Mouse (Mus musculus) ES-E14 (cell line): ENCODE data around the gene Olfr829. TPM values are rescaled to one million over a fixed set of nuclear protein-coding genes. Genes with fewer than 3 reads are reported as not detected.
"Not testable (repeated sequence)": the region's sequence is repeated elsewhere in the genome, so short reads cannot be mapped to it uniquely, and the experiment has no call there.

Experiments used
- DNase-seq: peaks from one replicate; pipeline ENCODE4 v3.0.0-alpha.2; 2013; ENCODE audit warnings: low read depth, low spot score
- H3K27ac ChIP-seq: 2 replicates; pipeline ENCODE4 v1.5.1; 2012; ENCODE audit warnings: low read depth, mild to moderate bottlenecking, low read length, moderate library complexity, mixed read lengths; ENCODE audit not compliant: poor library complexity, insufficient read depth, severe bottlenecking
- H3K36me3 ChIP-seq: 2 replicates; pipeline ENCODE4 v1.6.1; 2012; ENCODE audit warnings: mild to moderate bottlenecking, low read length, moderate library complexity, mixed read lengths; ENCODE audit not compliant: control insufficient read depth, poor library complexity, insufficient read depth, severe bottlenecking
- H3K4me1 ChIP-seq, 2 experiments: fragments of 150-350 bp in 1 of 2; sonication (generic) in 1 of 2; 2 replicates each; pipeline ENCODE4 v1.6.1; 2012; ENCODE audit warnings: low read length in 2 of 2, mild to moderate bottlenecking in 1 of 2, mixed read lengths in 1 of 2; ENCODE audit not compliant: control insufficient read depth in 2 of 2, insufficient read depth in 2 of 2, poor library complexity in 1 of 2
- H3K4me3 ChIP-seq, 2 experiments: fragments of 150-350 bp in 1 of 2; sonication (generic) in 1 of 2; 2 replicates each; pipeline ENCODE4 v1.5.1; 2012; ENCODE audit warnings: low read length in 2 of 2, low read depth in 1 of 2, mild to moderate bottlenecking in 1 of 2, mixed read lengths in 1 of 2; ENCODE audit not compliant: insufficient read depth in 1 of 2, poor library complexity in 1 of 2, severe bottlenecking in 1 of 2
- H3K9ac ChIP-seq: 2 replicates; pipeline ENCODE4 v1.6.1; 2012; ENCODE audit warnings: low read depth, mild to moderate bottlenecking, low read length, mixed read lengths; ENCODE audit not compliant: poor library complexity, insufficient read depth, severe bottlenecking
- H3K9me3 ChIP-seq: fragments of 150-350 bp; sonication (generic); 2 replicates; pipeline ENCODE4 v1.6.1; 2012; ENCODE audit warnings: low read depth, mild to moderate bottlenecking, low read length; ENCODE audit not compliant: control insufficient read depth, insufficient read depth
- CHD2 ChIP-seq: IDR thresholded peaks from 2 replicates; pipeline ENCODE4 v1.6.1; 2014; ENCODE audit warnings: mild to moderate bottlenecking, low read depth, low read length, inconsistent platforms
- HCFC1 ChIP-seq: IDR thresholded peaks from 2 replicates; pipeline ENCODE4 v1.6.1; 2012; ENCODE audit warnings: low read length, inconsistent platforms, borderline replicate concordance; ENCODE audit not compliant: insufficient read depth
- MAFK ChIP-seq: IDR thresholded peaks from 2 replicates; pipeline ENCODE4 v1.6.1; 2014; ENCODE audit warnings: mild to moderate bottlenecking, low read depth, low read length, inconsistent platforms; ENCODE audit not compliant: insufficient read depth
- ZC3H11A ChIP-seq: IDR thresholded peaks from 2 replicates; pipeline ENCODE4 v1.6.1; 2012; ENCODE audit warnings: low read depth, mild to moderate bottlenecking, inconsistent platforms, low read length, borderline replicate concordance
- ZNF384 ChIP-seq: IDR thresholded peaks from 2 replicates; pipeline ENCODE4 v1.6.1; 2012; ENCODE audit warnings: low read depth, low read length, inconsistent platforms
- in situ Hi-C, 2 experiments: fragments of 600-800 bp; cut with MboI; formaldehyde crosslinking; loops; one replicate each; pipeline ENCODE4 v1.15.1; 2025; ENCODE audit warnings: low sequenced_read_pairs in 2 of 2, inconsistent platforms in 1 of 2; ENCODE audit not compliant: unreplicated experiment in 2 of 2
- total RNA-seq: library from RNA; depleted of rRNA; stranded (reverse); fragments of 300-350 nt; gene quantifications from 2 replicates; pipeline ENCODE4 v1.2.3, GENCODE M21; 2012; rRNA removed

The Olfr829 gene
- total RNA-seq = not detected in 2 replicates

DNA sequence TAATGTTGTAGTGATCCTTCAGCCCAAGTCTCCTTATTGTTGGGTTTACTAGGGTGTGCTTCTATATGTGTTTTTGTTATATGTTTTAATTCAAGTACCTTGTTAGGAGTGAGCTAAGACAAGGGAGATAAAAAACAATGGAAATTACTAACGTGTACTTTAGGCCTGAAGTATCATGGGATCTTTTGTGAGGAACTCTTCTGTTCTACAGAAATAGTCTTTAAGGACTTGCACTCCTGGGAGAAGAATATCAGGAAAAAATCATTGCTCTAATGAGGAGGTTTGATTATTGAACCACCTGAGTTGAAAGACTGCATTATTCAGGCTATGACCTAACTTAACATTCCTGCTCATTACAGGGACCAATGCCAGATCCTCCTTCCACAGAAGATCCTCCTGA is at the start of gene Olfr829:
Olfr829 (plus strand) TSS at position 301 of the 400 bp plus-strand sequence.
- TF ChIP-seq CHD2 = no peak

GRCm38 (mm10) chr9:18819426-18819825 is 35.3 kb upstream of the Olfr829 start, which contains the start of gene Olfr828:
Gene Olfr828 (minus strand): TSS chr9:18819526.
- no peak within 1 kb of the TSS for H3K27ac ChIP-seq
- H3K4me1 ChIP-seq = no peaks in the 10 kb centered on the region
- TF ChIP-seq HCFC1 = no peak
- TF ChIP-seq MAFK = no peak
- no peak for TF ChIP-seq ZC3H11A
- no peak for TF ChIP-seq CHD2
- no peak for TF ChIP-seq ZNF384
- in situ Hi-C loops = no loop called here
- H3K4me3 ChIP-seq = no peak within 1 kb of the TSS
- no peak within 1 kb of the TSS for H3K9ac ChIP-seq
- no peak for DNase-seq
- no peaks in the 10 kb centered on the region for H3K36me3 ChIP-seq
- H3K9me3 ChIP-seq = no peaks in the 10 kb centered on the region

More for the DNA sequence above, at the start of gene Olfr829:
- no peak within 1 kb of the TSS for H3K27ac ChIP-seq
- no peaks in the 10 kb centered on the region for H3K9me3 ChIP-seq
- H3K4me1 ChIP-seq = no peaks in the 10 kb centered on the region
- no peak for DNase-seq
- no peak within 1 kb of the TSS for H3K9ac ChIP-seq
- in situ Hi-C loops = no loop called here
- H3K36me3 ChIP-seq = no peaks in the 10 kb centered on the region
- no peak within 1 kb of the TSS for H3K4me3 ChIP-seq

DNA sequence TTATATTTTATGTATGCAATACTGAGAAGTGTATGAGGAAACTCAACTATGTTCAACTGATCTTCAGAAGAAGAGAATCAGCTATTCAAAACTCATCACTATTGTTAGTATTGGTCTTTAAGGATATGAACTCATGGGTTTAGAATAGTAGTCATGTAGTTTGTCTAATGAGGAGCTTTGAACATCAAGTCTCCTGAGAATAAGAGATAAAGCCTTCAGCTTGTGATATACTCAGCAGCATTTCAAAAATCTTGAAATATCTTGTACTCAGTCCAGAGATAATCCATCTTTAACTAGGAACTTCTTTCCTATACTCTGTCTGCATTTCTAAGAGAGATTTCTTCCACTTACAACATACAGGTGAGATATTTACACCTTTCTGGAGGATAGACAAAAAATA is 19.7 kb downstream of the Olfr829 start, which contains the start of gene Olfr830:
Olfr830 (plus strand) TSS at position 301 of the 400 bp plus-strand sequence.
- TF ChIP-seq ZNF384 (no peak), ZC3H11A (no peak), HCFC1 (no peak), MAFK (no peak), CHD2 (no peak)
- Histone ChIP-seq H3K27ac (no peak within 1 kb of the TSS), H3K4me1 (no peaks in the 10 kb centered on the region), H3K9ac (no peak within 1 kb of the TSS), H3K9me3 (no peaks in the 10 kb centered on the region), H3K4me3 (no peak within 1 kb of the TSS), H3K36me3 (no peaks in the 10 kb centered on the region)
- in situ Hi-C loops = no loop called here
- no peak for DNase-seq

GRCm38 (mm10) chr9:18907699-18908098 is 53.0 kb downstream of the Olfr829 start:
- H3K4me3 ChIP-seq, DNase-seq, H3K9me3 ChIP-seq, H3K9ac ChIP-seq, H3K36me3 ChIP-seq, in situ Hi-C loops, H3K4me1 ChIP-seq: not testable (repeated sequence)
- 0 out of 2 replicates have a peak overlapping the region, but pooled peaks have one; percentile 40 for H3K27ac ChIP-seq

Other genes with a start within 250 kb of the Olfr829 start
- gene Muc16, start 180.4 kb upstream of the Olfr829 start, total RNA-seq = under 0.01 TPM in 2 replicates
- 0.13 and 0.48 TPM in 2 replicates for gene Olfr24, start 90.9 kb upstream of the Olfr829 start, total RNA-seq
- gene Olfr828, start 35.4 kb upstream of the Olfr829 start, total RNA-seq = not detected in 2 replicates
- not detected in 2 replicates for gene Olfr830, start 19.8 kb downstream of the Olfr829 start, total RNA-seq
- not detected in 2 replicates for gene Olfr832, start 82.2 kb downstream of the Olfr829 start, total RNA-seq
- gene Olfr834, start 133.1 kb downstream of the Olfr829 start, total RNA-seq = not detected in 2 replicates
- gene Olfr835, start 177.8 kb downstream of the Olfr829 start, total RNA-seq = not detected in 2 replicates